Mouse (Mus musculus) macrophage (primary cell): ENCODE measurements around the gene Ranbp9. TPM values are rescaled to one million over a fixed set of nuclear protein-coding genes. Genes with fewer than 3 reads are reported as not detected.
A peak's percentile ranks its signal among the peaks of the same experiment; 100 is the strongest.
"Not testable (repeated sequence)": the region's sequence is repeated elsewhere in the genome, so short reads cannot be mapped to it uniquely, and the experiment has no call there.

Experiments
- H3K27ac ChIP-seq: fragments of 350-480 bp; formaldehyde crosslinking; 2 replicates; pipeline ENCODE4 v1.9.0; 2021
- H3K36me3 ChIP-seq: fragments of 350-480 bp; formaldehyde crosslinking; 2 replicates; pipeline ENCODE4 v1.9.0; 2021; ENCODE audit errors: inconsistent target
- H3K4me3 ChIP-seq: fragments of 350-480 bp; formaldehyde crosslinking; 2 replicates; pipeline ENCODE4 v1.9.0; 2021; ENCODE audit errors: inconsistent target
- H3K79me2 ChIP-seq: fragments of 350-480 bp; formaldehyde crosslinking; 2 replicates; pipeline ENCODE4 v1.9.0; 2021; ENCODE audit errors: inconsistent target
- WGBS: methylation state at CpG from one replicate; pipeline ENCODE4 v1.1.7; 2026; ENCODE audit warnings: inconsistent platforms; ENCODE audit not compliant: missing documents; 5-methylcytosine and 5-hydroxymethylcytosine counted together
- polyA plus RNA-seq: library from polyadenylated mRNA; stranded (reverse); fragments of 250-400 nt; gene quantifications from 3 replicates; pipeline ENCODE4 v1.2.4, GENCODE M21; 2018; ENCODE audit warnings: inconsistent platforms

Ranbp9 gene
- polyA plus RNA-seq, 1 experiment from 2014 or later = 53.4 TPM

DNA sequence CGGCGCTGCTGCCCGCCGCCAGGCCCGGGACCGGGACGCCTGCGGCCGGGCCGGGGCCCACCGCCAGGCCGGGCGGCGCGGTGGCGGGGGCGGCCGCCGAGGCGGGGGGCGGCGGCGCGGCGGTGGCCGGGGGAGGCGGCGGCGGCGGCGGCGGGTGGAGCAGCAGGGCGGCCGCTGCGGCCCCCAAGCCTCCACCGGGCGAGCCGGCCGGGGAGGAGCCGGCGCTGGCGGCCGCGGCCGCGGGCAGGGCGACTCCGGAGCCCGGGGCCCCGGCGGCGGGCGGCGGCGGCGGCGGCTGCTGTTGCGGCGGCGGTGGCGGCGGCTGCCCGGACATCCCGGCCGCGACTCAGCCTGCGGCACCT lies 506 bp downstream of the Ranbp9 start:
- H3K36me3 ChIP-seq = no peaks in the 10 kb centered on the region
- H3K79me2 ChIP-seq = peaks cover 48% of the 10 kb centered on the region
- 1% methylated on average over 28 of the region's 67 CpGs for WGBS
- H3K4me3 ChIP-seq = peak overlapping the region; percentile 89
- H3K27ac ChIP-seq = no peak overlapping the region

DNA sequence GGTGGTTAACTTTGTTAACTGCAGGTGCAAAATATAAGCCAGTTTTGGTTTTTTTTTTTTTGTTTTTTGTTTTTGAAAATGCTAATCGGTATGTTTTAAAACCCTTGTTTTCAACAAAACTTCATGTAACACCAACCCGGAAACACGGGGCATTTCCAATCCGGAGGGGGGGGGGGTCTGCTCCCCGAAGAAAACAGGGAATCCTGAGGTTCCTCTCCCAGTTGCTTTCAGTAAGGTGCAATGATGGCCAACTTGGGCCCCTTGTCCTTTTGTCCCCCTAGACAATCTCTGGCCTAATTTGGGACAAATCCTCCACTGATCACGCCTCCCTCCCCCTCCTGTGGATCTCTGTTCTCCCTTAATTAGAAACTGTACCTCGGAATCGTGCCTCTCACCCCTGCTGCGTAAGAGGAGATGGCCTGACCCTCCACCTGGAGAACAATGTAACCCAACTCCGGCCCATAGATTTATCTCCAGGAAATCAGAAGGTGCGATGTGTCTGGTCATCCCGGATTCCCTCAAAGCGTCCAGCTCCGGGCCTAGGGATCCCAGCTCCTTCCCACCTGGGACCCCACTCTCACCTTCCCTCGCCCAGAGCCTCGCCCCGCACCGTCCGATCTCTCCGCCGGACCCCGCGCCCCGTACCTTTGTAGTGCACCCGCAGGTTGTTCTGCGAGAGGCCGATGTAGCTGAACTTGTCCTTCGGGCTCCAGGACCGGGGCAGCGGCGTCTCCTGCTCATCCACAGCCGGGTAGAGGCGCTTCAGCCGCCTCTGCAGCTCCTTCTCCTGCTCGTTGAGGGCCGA lies 1.1 kb downstream of the Ranbp9 start:
- H3K4me3 ChIP-seq = peak overlapping the region; percentile 89
- under 1% methylated on average over 36 of the region's 36 CpGs for WGBS
- H3K27ac ChIP-seq = peak overlapping the region; percentile 58
- peaks cover 54% of the 10 kb centered on the region for H3K79me2 ChIP-seq
- no peaks in the 10 kb centered on the region for H3K36me3 ChIP-seq

DNA sequence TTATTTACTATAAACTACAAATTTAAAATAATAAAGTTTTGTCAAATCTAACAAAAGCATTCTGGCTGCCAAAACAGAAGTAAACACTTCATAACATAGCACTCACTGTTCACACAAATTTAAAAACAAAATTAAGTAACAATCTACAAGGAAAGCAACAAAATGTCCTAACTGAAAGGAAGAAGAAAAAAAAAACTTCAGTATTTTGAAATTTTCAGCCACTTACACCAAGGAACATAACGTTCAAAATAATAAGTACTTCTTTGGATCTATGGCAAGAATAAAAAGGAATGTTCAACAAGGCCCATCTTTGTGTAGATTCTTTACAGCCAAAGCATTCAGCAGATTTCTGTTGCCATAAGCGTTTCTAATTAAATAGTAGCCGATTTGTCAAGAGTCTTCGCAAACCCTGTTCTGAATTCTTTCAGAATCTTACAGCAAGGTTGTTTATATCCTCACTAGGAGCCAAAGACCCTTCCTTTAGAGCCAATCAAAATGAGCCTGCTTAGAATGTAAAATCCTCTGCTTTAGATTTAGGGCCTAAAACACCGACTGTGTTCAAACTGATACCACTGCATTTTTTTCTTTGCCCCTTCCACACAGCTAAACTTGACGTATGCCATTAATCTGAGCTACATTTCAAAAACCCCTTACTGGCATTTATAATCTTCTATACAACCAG lies 1.9 kb downstream of the Ranbp9 start:
- H3K27ac ChIP-seq = peak overlapping the region; percentile 58
- 3% methylated on average over 6 of the region's 6 CpGs for WGBS
- H3K36me3 ChIP-seq = no peaks in the 10 kb centered on the region
- H3K79me2 ChIP-seq = peaks cover 62% of the 10 kb centered on the region
- peak overlapping the region; percentile 89 for H3K4me3 ChIP-seq

DNA sequence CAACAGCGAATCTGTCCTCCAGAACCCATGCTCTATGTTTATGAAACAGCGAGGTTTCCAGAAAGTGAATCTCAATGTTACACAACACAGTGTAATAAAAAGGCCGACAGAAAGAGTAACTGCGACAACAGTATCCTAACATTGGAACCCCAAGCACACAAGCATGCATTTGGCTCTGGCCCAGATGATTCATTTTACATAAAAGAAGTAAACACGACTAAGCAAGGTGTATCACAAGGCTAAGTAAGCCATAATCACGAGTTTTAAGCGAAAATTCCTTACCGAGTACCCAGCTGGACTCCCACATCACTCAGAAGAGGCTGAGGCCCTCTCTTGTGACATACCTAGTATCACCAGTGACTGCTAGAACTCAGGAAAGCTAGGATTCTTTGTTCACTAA lies 2.5 kb downstream of the Ranbp9 start:
- Histone ChIP-seq H3K36me3 (no peaks in the 10 kb centered on the region), H3K27ac (peak overlapping the region; percentile 14; the same call in 1 of the 2 replicates), H3K79me2 (peaks cover 68% of the 10 kb centered on the region), H3K4me3 (peak overlapping the region; percentile 89)
- 3% methylated on average over 8 of the region's 8 CpGs for WGBS

DNA sequence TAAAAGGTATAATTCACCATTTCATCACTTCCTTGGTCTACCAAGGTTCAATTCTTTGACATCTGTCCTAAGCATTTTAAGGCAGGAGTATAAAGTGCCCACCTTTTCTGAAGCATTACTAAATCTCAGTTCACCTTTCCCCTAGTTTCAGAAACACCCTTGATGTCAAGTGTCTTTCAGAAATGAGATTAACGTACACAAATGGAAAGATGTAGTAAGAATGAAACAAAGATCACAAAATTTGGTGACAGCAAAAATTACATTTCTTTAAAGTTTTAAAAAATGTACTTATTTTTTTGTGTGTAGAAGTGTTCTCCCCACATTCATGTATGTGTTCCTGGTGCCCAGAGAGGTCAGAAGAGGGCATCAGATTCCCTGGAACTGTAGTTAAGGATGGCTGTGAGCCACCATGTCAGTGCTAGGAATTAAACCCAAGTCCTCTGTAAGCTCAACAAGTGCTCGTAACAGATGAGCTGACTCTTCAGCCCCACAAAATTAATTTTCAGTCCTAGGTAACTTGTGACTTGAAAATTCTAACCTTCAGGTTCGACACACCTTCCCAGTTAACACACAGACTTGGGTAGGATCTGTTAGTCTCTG lies 3.9 kb downstream of the Ranbp9 start:
- H3K4me3 ChIP-seq = no peak overlapping the region
- WGBS = 94% methylated on average over 3 of the region's 3 CpGs

DNA sequence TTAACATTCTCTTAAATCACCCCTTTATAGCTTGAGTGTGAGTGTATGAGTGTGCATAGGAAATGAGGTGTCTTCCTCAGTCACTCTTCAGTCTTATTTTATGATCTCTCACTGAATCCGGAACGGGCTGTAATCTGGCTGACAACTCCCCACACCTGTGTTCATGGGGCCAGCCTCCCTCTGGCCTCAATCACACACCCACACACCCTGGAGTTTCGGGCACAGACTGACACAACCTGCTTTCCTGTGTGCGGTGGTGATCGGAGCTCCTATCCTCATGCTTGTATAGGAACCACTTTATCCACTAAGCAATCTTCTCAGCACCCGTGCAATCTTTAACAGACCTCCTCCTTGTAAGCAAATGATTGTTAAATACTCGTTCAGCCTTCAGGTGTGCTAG lies 4.9 kb downstream of the Ranbp9 start:
- peaks cover 91% of the 10 kb centered on the region for H3K79me2 ChIP-seq
- H3K36me3 ChIP-seq = no peaks in the 10 kb centered on the region
- no peak overlapping the region for H3K4me3 ChIP-seq
- no peak overlapping the region for H3K27ac ChIP-seq
- 90% methylated on average over 7 of the region's 7 CpGs for WGBS

More for the DNA sequence above, 3.9 kb downstream of the Ranbp9 start:
- no peaks in the 10 kb centered on the region for H3K36me3 ChIP-seq
- H3K79me2 ChIP-seq = peaks cover 82% of the 10 kb centered on the region
- H3K27ac ChIP-seq = no peak overlapping the region

DNA sequence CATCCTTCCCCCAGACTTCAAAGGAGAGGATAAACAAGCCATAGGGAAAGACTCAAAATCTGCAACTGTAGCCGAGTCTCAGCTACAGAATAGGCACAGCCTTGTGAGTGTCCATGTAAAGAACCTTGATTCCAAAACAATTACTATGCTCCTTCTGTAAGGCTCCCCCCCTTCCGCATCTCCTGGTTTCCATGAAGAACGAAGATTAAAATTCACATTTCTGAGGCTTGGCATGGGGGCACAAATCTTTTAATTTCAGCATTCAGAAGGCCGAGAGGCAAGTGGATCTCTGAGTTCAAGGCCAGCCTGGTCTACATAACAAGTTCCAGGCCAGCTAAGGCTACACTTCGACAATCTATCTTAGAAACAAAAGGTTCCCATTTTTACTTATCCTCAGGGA lies 6.4 kb downstream of the Ranbp9 start:
- H3K79me2 ChIP-seq = peaks cover 99% of the 10 kb centered on the region
- H3K4me3 ChIP-seq = no peak overlapping the region
- H3K36me3 ChIP-seq = no peaks in the 10 kb centered on the region
- WGBS = 89% methylated on average over 5 of the region's 5 CpGs
- no peak overlapping the region for H3K27ac ChIP-seq

DNA sequence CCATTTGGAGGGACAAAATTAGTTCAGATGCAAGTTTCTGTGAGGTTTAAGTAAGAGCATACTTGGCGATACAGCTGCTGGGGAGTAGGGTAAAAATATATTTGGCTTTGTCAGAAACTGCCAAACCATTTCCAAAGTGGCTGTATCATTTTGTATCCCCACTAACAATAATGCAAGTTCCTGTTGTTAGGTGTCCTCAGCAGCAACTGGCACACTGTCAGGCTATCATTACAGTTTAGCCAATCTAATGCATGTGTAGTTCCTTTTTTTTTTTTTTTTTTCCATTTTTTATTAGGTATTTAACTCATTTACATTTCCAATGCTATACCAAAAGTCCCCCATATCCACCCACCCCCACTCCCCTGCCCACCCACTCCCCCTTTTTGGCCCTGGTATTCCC lies 9.2 kb downstream of the Ranbp9 start:
- 75% methylated on average over 1 of the region's 1 CpGs for WGBS
- H3K4me3 ChIP-seq, H3K36me3 ChIP-seq, H3K27ac ChIP-seq: not testable (repeated sequence)
- H3K79me2 ChIP-seq = peaks cover 99% of the 10 kb centered on the region

DNA sequence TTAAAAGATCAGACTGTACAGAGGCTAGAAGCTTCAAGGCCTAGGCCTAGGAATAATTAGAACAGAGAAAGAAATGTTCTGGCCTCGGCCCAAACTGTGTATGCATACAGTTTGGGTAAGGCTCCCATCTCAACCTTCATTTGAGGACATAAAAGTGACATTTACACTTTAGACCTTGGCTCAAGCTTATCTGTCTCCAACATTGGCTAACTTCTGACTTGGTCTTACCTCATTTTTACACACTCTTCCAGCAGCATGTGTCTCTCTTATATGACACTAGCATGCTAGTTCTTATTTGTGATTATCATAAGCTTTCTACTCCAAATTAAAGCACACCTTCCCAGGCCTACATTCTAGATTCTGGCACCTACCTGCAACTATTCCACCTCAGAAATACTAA lies 11.5 kb downstream of the Ranbp9 start:
- H3K79me2 ChIP-seq = peaks cover 99% of the 10 kb centered on the region
- no peak overlapping the region for H3K4me3 ChIP-seq
- 90% methylated on average over 1 of the region's 1 CpGs for WGBS
- no peaks in the 10 kb centered on the region for H3K36me3 ChIP-seq
- H3K27ac ChIP-seq = no peak overlapping the region

DNA sequence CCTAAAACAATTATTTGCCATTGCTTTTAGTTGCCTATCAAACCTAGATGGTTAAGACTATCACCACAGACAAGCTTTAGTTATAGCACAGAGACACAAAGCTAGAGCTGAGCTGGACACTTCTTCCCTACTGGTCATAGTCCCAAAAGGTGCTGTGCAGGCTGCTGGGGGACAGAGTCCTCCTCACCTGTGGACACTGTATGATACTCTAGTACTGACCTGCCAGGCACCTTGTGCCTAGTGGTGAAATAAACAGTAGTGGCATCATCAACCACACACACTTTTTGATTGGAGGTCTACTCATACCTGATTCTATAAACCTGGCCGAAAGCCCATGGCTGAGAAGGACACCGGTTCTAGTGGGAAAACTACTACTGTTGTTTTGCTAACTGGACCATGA lies 16.5 kb downstream of the Ranbp9 start:
- H3K27ac ChIP-seq = no peak overlapping the region
- no peak overlapping the region for H3K4me3 ChIP-seq
- 95% methylated on average over 2 of the region's 2 CpGs for WGBS

DNA sequence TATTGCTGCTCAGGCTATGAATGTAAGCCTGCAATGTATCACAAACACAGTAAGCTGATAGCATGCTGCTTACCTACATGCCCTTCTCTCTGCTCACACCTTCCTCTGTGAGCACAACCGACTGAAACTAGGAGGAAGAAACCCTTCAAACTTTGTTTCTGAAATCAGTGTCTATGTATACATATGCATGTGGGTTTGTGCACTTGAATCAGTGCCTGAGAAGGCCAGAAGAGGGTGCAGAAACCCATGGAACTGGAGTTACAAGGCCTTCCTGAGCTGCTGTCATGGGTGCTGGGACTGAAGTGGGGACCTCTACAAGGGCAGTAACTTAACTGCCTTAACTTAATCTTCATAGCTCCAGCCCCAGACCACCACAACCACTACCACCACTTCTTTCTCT lies 23.9 kb downstream of the Ranbp9 start:
- 30% methylated on average over 1 of the region's 1 CpGs for WGBS
- no peak overlapping the region for H3K4me3 ChIP-seq

More for the DNA sequence above, 16.5 kb downstream of the Ranbp9 start:
- H3K79me2 ChIP-seq = peaks cover 100% of the 10 kb centered on the region
- no peaks in the 10 kb centered on the region for H3K36me3 ChIP-seq

DNA sequence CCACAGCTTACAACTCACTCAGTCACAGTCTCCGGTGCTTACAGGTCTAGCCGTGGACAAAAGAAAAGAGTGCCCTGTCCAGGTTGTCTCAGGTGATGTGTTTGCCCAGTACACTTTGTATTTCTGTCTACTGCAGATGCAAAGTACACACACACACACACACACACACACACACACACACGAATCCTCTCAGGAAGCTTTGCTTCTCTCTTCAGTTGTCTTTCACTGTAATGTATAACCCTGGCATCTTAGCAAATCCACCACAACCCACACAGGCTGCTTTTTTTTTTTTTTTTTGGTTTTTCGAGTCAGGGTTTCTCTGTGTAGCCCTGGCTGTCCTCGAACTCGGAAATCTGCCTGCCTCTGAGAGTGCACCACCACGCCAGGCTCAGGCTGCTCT lies 26.7 kb downstream of the Ranbp9 start:
- no peak overlapping the region for H3K4me3 ChIP-seq
- no peak overlapping the region for H3K27ac ChIP-seq
- H3K36me3 ChIP-seq = no peaks in the 10 kb centered on the region
- 67% methylated on average over 5 of the region's 7 CpGs for WGBS
- H3K79me2 ChIP-seq = peaks cover 100% of the 10 kb centered on the region

More for the DNA sequence above, 23.9 kb downstream of the Ranbp9 start:
- Histone ChIP-seq H3K36me3 (no peaks in the 10 kb centered on the region), H3K27ac (no peak overlapping the region), H3K79me2 (peaks cover 100% of the 10 kb centered on the region)

DNA sequence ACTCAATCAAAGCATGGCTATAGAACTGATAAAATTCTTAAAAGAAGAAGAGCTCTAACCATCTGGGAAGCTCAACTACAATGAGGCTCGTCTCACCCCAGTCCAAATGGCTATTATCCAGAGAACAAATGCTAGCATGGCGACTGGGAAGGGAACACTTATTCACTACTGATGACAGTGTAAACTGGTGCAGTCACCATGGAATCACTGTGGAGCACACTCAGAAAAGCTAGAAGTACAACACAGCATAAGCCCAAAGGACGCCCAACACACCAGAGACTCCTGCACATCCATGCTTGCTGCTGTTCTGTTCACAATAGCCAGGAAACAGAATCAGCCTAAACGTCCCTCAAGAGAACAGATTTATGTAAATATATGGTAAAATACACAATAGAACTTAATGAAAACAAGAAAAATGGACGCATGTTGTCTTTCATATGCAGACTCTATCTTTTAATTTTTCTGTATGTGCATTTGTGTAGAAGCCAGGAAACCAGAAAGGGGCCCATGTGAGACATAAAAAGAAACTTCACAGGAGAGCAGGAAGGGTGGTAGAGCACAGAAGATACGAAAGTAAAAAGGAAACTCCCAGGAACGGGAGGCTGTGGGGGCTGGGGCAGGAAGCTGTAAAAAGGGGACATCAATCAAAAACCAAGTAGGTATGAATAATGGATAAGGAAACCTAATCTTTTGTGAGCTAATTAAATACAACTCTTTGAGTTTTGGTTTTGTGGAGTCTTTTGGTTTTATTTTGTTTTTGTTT lies 28.1 kb downstream of the Ranbp9 start:
- H3K4me3 ChIP-seq = no peak overlapping the region

DNA sequence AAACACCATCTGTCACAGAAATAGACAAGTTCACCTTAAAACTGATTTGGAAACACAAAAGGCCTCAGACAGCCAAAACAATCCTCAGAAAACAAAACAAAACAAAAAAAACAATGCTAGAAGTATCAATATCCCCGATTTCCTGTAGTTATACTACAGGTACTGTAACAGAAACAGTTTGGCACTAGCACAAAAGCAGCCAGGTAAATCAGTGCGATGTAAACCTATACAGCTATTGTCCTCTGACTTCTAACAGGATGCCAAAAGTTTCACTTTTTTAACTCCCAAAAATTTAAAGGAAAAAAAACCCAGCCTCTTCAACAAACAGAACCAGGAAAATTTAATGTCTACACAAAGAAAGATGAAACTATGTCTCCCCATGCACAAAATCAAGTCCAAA lies 28.9 kb downstream of the Ranbp9 start:
- Histone ChIP-seq H3K36me3 (no peaks in the 10 kb centered on the region), H3K4me3 (no peak overlapping the region), H3K79me2 (peaks cover 100% of the 10 kb centered on the region), H3K27ac (no peak overlapping the region)
- WGBS = 88% methylated on average over 2 of the region's 2 CpGs

More for the DNA sequence above, 28.1 kb downstream of the Ranbp9 start:
- Histone ChIP-seq H3K79me2 (peaks cover 100% of the 10 kb centered on the region), H3K27ac (no peak overlapping the region), H3K36me3 (no peaks in the 10 kb centered on the region)
- 33% methylated on average over 7 of the region's 7 CpGs for WGBS
